ENCODE assay signal across 26 mouse cellular contexts in the genomic region with DNA sequence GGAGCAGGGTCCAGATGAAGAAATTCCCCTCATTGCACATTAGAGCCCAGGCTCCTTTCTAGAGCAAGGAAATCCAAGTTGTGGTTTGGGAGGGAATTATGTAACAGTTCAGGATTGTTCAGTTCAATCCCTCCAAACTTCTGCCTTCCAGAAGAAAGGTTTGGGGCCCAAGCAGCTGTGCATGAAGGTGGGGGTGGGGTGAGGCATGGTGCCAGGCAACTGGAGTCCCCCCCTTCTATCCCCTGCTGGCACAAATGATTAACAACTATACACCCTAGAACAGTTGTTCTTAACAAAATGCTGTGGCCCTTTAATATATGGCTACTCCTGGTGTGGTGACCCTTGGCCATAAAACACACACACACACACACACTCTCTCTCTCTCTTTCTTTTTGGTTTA.
DNase-seq lines count a peak whose midpoint lies in the region; ATAC-seq and TF ChIP-seq lines count a peak whose summit lies in the region.
"Had no signal": no experiment of that assay in that cellular context is flagged by ENCODE, and none has a peak within 500 bp of the region (broad histone marks: within the 10 kb centered on the region; RNA-seq: fewer than 3 reads in every experiment).

No protein-coding gene starts in this region.

- H3ac ChIP-seq in C2C12 (ENCODE audit: control insufficient read depth, insufficient read length, low read depth) (no peak overlapping the region), myocyte (ENCODE audit: control insufficient read depth, insufficient read length) (no peak overlapping the region)

- TF ChIP-seq CTCF in C2C12 (IDR thresholded peaks at IDR 0.05; ENCODE audit: control insufficient read depth, insufficient read depth, insufficient read length) (no peak), MEL (IDR thresholded peaks at IDR 0.05 in 2 of 3, conservative IDR thresholded peaks at IDR 0.05 in 1 of 3; ENCODE audit: control insufficient read depth in 1 of 3, insufficient read depth in 1 of 3, low read depth in 2 of 3, low read length in 3 of 3, poor library complexity in 1 of 3, severe bottlenecking in 1 of 3) (no peak)

- H3K27ac ChIP-seq in MEL (ENCODE audit: control insufficient read depth, low read depth, low read length), result no peak overlapping the region
- H3K27ac ChIP-seq in limb, embryonic 12.5 days, result peak overlapping the region; percentile 32; the same call in 1 of the 2 replicates
- H3K27ac ChIP-seq: embryonic facial prominence, embryonic 10.5 days; forebrain, embryonic 12.5 days; forebrain, embryonic 15.5 days; heart, embryonic 15.5 days; hindbrain, embryonic 14.5 days; hindbrain, postnatal 0 days had no signal

- no peaks in the 10 kb centered on the region for H3K79me3 ChIP-seq in C2C12 (ENCODE audit: low read depth)

- DNase-seq in MEL (ENCODE audit: low read depth, low spot score), result peak; percentile 18
- no peak for DNase-seq in kidney, postnatal 4 days
- DNase-seq in lung, adult 18-20 months, result no peak
- DNase-seq: adrenal gland, adult 2 months; adrenal gland, postnatal 14 days; cerebellum, adult 11 months; cerebellum, adult 2 months; cerebellum, adult 9-11 months; cerebellum, postnatal 25 days; embryo, embryonic 11 days; gastrocnemius, postnatal 25 days; heart, adult 18-20 months; heart, postnatal 14 days; heart, postnatal 4 days had no signal

- TF ChIP-seq RAD21 in MEL (IDR thresholded peaks at IDR 0.05; ENCODE audit: low read depth, low read length), result no peak

- no peaks in the 10 kb centered on the region for H3K27me3 ChIP-seq in C2C12 (ENCODE audit: control insufficient read depth, insufficient read depth, insufficient read length)
- H3K27me3 ChIP-seq in MEL (ENCODE audit: control insufficient read depth in 1 of 2, insufficient read depth in 2 of 2, low read length in 2 of 2), result no peaks in the 10 kb centered on the region
- H3K27me3 ChIP-seq in limb, embryonic 12.5 days, result no peaks in the 10 kb centered on the region
- no peaks in the 10 kb centered on the region for H3K27me3 ChIP-seq in myocyte (ENCODE audit: control insufficient read depth, insufficient read depth, insufficient read length)
- H3K27me3 ChIP-seq: embryonic facial prominence, embryonic 13.5 days; forebrain, embryonic 12.5 days; forebrain, embryonic 15.5 days; heart, embryonic 12.5 days; heart, embryonic 15.5 days had no signal

- H3K4me3 ChIP-seq in C2C12 (ENCODE audit: insufficient read depth, poor library complexity, severe bottlenecking), result no peak overlapping the region
- no peak overlapping the region for H3K4me3 ChIP-seq in MEL (ENCODE audit: control insufficient read depth in 1 of 2, insufficient read depth in 1 of 2, low read depth in 2 of 2, low read length in 2 of 2)
- no peak overlapping the region for H3K4me3 ChIP-seq in limb, embryonic 12.5 days (replicated peaks)
- no peak overlapping the region for H3K4me3 ChIP-seq in myocyte
- H3K4me3 ChIP-seq: embryonic facial prominence, embryonic 10.5 days; embryonic facial prominence, embryonic 13.5 days; erythroblast, embryonic 14.5 days; forebrain, embryonic 12.5 days; forebrain, embryonic 15.5 days; heart, embryonic 12.5 days; heart, embryonic 15.5 days had no signal

- H3K79me2 ChIP-seq in C2C12 (ENCODE audit: control insufficient read depth, insufficient read depth), result no peaks in the 10 kb centered on the region
- no peaks in the 10 kb centered on the region for H3K79me2 ChIP-seq in MEL (ENCODE audit: control insufficient read depth, insufficient read depth, low read length, poor library complexity)
- H3K79me2 ChIP-seq in myocyte (ENCODE audit: control insufficient read depth, insufficient read depth), result no peaks in the 10 kb centered on the region

- peaks cover 6 to 10% of the 10 kb centered on the region in 2 experiments; a peak in 3 of 4 replicates for H3K4me1 ChIP-seq in MEL (ENCODE audit: control insufficient read depth in 1 of 2, insufficient read depth in 2 of 2, low read length in 2 of 2)
- peaks cover 38% of the 10 kb centered on the region for H3K4me1 ChIP-seq in limb, embryonic 12.5 days (replicated peaks)

- no peak overlapping the region for H3K4me2 ChIP-seq in limb, embryonic 12.5 days
- no peak overlapping the region for H3K4me2 ChIP-seq in myocyte (ENCODE audit: low read depth)
- H3K4me2 ChIP-seq: embryonic facial prominence, embryonic 13.5 days; forebrain, embryonic 12.5 days; forebrain, embryonic 15.5 days; heart, embryonic 12.5 days; heart, embryonic 15.5 days; hindbrain, embryonic 14.5 days had no signal

- peaks cover 12% of the 10 kb centered on the region for H3K36me3 ChIP-seq in C2C12 (ENCODE audit: control insufficient read depth, insufficient read depth)
- peaks cover 0 to 4% of the 10 kb centered on the region in 2 experiments; a peak in 2 of 4 replicates for H3K36me3 ChIP-seq in MEL (ENCODE audit: control insufficient read depth in 1 of 2, insufficient read depth in 2 of 2, low read length in 2 of 2)
- H3K36me3 ChIP-seq in limb, embryonic 12.5 days, result peaks cover 21% of the 10 kb centered on the region
- H3K36me3 ChIP-seq in myocyte (ENCODE audit: control insufficient read depth, insufficient read depth), result peaks cover 10% of the 10 kb centered on the region

- TF ChIP-seq POLR2A in MEL (IDR thresholded peaks at IDR 0.05; ENCODE audit: control insufficient read depth in 1 of 2, insufficient read depth in 1 of 2, low read depth in 1 of 2, low read length in 2 of 2, poor library complexity in 1 of 2) (no peak), myocyte (IDR thresholded peaks at IDR 0.05; ENCODE audit: insufficient read length, low read depth) (no peak)

- no peak for TF ChIP-seq EP300 in MEL (IDR thresholded peaks at IDR 0.05; ENCODE audit: low read depth in 1 of 2, low read length in 2 of 2)

- H3K9me3 ChIP-seq in MEL (replicated peaks; ENCODE audit: insufficient read depth, low read length), result no peaks in the 10 kb centered on the region
- peaks cover 10% of the 10 kb centered on the region; the same call in 1 of the 2 replicates for H3K9me3 ChIP-seq in limb, embryonic 12.5 days
- H3K9me3 ChIP-seq: embryonic facial prominence, embryonic 13.5 days; forebrain, embryonic 12.5 days; forebrain, embryonic 15.5 days; heart, embryonic 15.5 days had no signal

- H3K9ac ChIP-seq in MEL (ENCODE audit: control insufficient read depth, low read depth, low read length, poor library complexity, severe bottlenecking), result no peak overlapping the region
- H3K9ac ChIP-seq in limb, embryonic 12.5 days (replicated peaks), result no peak overlapping the region
- H3K9ac ChIP-seq: embryonic facial prominence, embryonic 13.5 days; forebrain, embryonic 12.5 days; forebrain, embryonic 15.5 days; heart, embryonic 12.5 days; heart, embryonic 15.5 days; hindbrain, embryonic 14.5 days had no signal

- no peak for ATAC-seq in limb, embryonic 12.5 days (ENCODE audit: insufficient number of reproducible peaks, insufficient read depth, low FRiP score, low TSS enrichment, low read depth)
- ATAC-seq: forebrain, embryonic 15.5 days; hindbrain, postnatal 0 days had no signal

TF ChIP-seq in C2C12, 6 proteins besides CTCF, POLR2A, EP300 and RAD21:
- TF ChIP-seq MYOD1 (IDR thresholded peaks at IDR 0.05; ENCODE audit: control insufficient read depth, insufficient read length, low read depth) (peak; percentile 3), USF1 (IDR thresholded peaks at IDR 0.05; ENCODE audit: low read depth) (no peak)

TF ChIP-seq in MEL, 35 proteins besides CTCF, POLR2A, EP300 and RAD21:
- TF ChIP-seq CHD1 (IDR thresholded peaks at IDR 0.05; ENCODE audit: low read depth, low read length), result no peak
- TF ChIP-seq TCF12 (IDR thresholded peaks at IDR 0.05; ENCODE audit: low read depth, low read length), result no peak
- no peak for TF ChIP-seq ZKSCAN1 (IDR thresholded peaks at IDR 0.05; ENCODE audit: low read depth, low read length)
- no peak for TF ChIP-seq ZC3H11A (IDR thresholded peaks at IDR 0.05; ENCODE audit: low read depth, low read length)
- TF ChIP-seq TAL1 (IDR thresholded peaks at IDR 0.05; ENCODE audit: low read length), result no peak
- TF ChIP-seq MYC (IDR thresholded peaks at IDR 0.05; ENCODE audit: low read depth, low read length), result no peak

TF ChIP-seq in myocyte, 11 proteins besides CTCF, POLR2A, EP300 and RAD21:
- TF ChIP-seq REST (IDR thresholded peaks at IDR 0.05; ENCODE audit: insufficient read depth, insufficient read length), result no peak
- TF ChIP-seq MYOG (IDR thresholded peaks at IDR 0.05; ENCODE audit: control insufficient read depth in 1 of 3, insufficient read depth in 1 of 3, insufficient read length in 2 of 3, low read depth in 2 of 3), result peak in 1 of 3 experiments; percentile 11
- peak in 2 of 3 experiments; percentile 55 to 69 for TF ChIP-seq MYOD1 (IDR thresholded peaks at IDR 0.05; ENCODE audit: control insufficient read depth in 1 of 3, insufficient read length in 2 of 3, low read depth in 2 of 3)
- TF ChIP-seq USF1 (IDR thresholded peaks at IDR 0.05; ENCODE audit: low read depth), result no peak
- peak; percentile 30; the same call in 1 of the 2 replicates for TF ChIP-seq CEBPB (IDR thresholded peaks at IDR 0.05; ENCODE audit: insufficient read depth, poor library complexity, severe bottlenecking)
